Mouse (Mus musculus) bone marrow macrophage, adult 2 months (primary cell): Measurements from ENCODE around the gene Bach1.

Experiments used
- CTCF ChIP-seq: IDR thresholded peaks from 2 replicates; pipeline ENCODE4 v1.5.1; 2012; ENCODE audit warnings: low read depth, mild to moderate bottlenecking, low read length, moderate library complexity
- POLR2A ChIP-seq: IDR thresholded peaks from 2 replicates; pipeline ENCODE4 v1.6.1; 2012; ENCODE audit warnings: mild to moderate bottlenecking, low read depth, low read length, borderline replicate concordance

DNA sequence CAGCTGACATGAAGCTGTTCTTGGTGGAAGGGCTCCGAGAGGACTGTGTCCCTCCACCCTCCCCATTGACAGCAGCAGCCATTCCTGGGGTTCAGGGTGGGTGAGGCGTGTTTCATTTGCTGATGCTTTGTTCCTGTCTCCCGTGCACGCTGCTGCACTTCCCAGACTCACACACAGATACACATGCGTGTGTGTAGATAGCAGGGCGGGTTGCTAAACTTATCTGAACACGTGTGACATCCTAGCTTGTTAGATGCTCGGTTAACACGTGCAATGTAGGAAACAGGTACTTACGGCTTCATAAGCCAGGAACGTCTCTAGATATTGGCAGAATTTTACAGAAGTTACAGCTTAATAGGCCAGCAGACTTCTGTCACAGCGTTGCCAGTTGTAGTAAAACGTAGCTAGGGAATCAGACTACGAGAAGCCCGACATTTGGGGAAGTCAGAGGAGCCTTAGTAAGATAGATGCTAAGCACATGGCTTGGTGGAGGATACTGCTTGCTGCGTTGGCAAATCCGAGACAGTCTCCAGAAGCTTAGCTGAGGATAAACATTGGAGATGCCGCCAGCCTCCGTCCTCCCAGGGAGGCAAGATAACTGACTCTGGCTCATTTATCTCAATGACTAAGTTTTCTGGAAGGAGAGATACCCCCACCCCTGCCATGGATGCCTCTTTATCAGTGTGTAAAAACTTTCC lies 7.3 kb downstream of the Bach1 start:
- TF ChIP-seq CTCF: no peak
- no peak for TF ChIP-seq POLR2A
